Mouse (Mus musculus): ENCODE measurements around the gene Wwox.

DNA sequence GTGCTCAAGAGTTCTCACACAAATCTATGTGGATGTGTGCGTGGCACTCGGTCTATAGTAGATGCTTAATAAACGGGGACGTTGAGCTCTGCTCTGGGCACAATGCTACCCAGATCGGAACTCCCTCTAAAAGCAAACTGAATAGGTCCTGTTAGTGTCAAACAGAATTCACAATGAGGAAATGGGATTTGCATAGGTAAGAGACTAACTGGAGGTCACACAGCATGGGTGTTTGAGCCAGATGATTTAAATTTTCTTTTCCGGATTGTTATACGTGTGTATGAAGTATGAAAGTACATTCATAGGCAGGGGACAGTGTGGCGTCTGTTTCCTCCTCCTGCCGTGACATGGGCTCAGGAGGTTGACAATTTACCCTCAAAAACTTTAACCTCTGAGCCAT is 469.7 kb downstream of the Wwox start:
- TF ChIP-seq CTCF (IDR thresholded peaks at IDR 0.05; ENCODE audit: low read depth) (no peak), EP300 (IDR thresholded peaks at IDR 0.05; ENCODE audit: low read depth) (no peak)

Data from liver, embryonic 14.5 days (tissue).